Mouse (Mus musculus) E14TG2a.4 (cell line): ENCODE results near the gene Olfr283.

Experiments
- CTCF ChIP-seq: conservative IDR thresholded peaks from 2 replicates; pipeline ENCODE4 v1.5.1; 2014; ENCODE audit warnings: low read length
- NANOG ChIP-seq: IDR thresholded peaks from 2 replicates; pipeline ENCODE4 v1.6.1; 2014; ENCODE audit warnings: borderline replicate concordance, low read length, mixed read lengths
- POU5F1 ChIP-seq: IDR thresholded peaks from 2 replicates; pipeline ENCODE4 v1.6.1; 2014; ENCODE audit warnings: low read length, borderline replicate concordance

GRCm38 (mm10) chr15:98425188-98425587, 44.4 kb upstream of the Olfr283 start:
- TF ChIP-seq CTCF (no peak), NANOG (no peak), POU5F1 (no peak)
